Mouse (Mus musculus) left cerebral cortex, adult 8-10 months (tissue): ENCODE results near the gene Plch2. TPM values are rescaled to one million over a fixed set of nuclear protein-coding genes. Genes with fewer than 3 reads are reported as not detected.
A peak's percentile ranks its signal among the peaks of the same experiment; 100 is the strongest.

Experiments used
- DNase-seq, 2 experiments: peaks; one replicate each; pipeline ENCODE4 v3.0.0; 2022; ENCODE audit warnings: low spot score in 2 of 2
- total RNA-seq, 4 experiments: library from RNA; stranded (reverse); gene quantifications; 2 replicates each; pipeline ENCODE4 v1.2.4; 2022

Gene Plch2
- total RNA-seq, 4 experiments from 2014 or later, result 56.8 to 64.3 (median 60.9) TPM

DNA sequence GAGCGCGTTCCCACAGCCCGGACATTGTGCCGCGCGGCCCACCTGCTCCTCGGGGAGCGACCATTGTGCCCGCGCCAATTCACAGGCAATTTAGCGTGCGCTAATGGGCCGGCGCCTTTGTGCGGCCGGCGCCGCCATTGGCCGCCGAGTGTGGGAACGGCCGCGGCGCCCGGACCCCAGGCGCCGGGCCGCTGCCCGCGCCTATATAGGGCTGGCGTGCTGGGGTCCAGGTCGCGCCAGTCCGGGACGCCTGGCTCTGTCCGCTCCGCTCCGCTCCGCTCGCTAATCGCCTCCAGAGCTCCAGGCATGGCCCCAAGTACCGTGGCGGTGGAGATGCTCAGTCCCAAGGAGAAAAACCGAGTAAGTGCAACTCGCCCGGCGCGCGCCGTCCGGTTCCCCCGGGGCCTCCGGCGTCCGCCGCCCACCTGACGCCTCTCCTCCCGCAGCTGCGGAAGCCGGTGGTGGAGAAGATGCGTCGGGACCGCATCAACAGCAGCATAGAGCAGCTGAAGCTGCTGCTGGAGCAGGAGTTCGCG, 95.8 kb downstream of the Plch2 start, which contains the start of gene Hes5:
Gene Hes5 (plus strand): TSS at position 234 of the 536 bp plus-strand sequence.
- peak in 1 of 2 experiments; percentile 72 for DNase-seq

DNA sequence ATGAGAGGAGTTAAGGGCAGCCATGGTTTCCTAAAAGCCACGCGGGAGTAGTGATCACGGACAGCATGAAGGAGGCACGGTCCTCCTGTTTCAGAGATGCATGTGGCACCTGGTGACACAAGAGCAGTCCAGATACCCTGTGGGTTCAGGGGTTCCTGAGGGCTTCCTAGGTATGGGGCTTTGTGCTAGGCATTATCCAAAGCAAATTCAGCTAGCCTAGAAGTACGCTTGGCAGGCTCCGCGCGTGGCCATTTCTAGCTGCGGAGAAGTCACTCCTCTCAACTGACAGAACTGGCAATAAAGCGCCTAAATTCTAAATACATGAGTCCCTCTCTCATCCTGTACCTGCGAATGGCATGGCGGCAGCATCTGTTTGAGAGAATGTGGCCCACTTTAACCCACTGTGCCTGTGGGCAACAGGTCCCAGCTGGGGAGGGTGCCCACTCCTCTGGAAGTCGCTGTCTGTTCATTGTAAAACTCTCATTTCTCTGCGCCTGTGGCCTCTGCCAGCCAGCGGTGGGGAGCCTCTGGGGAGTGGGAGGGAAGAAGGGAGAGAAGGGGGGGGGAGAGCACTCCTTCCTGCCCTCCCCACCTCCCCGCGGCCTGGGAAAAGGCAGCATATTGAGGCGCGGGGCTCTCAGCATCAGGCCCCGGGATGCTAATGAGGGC, 96.4 kb downstream of the Plch2 start:
- DNase-seq, result no peak

DNA sequence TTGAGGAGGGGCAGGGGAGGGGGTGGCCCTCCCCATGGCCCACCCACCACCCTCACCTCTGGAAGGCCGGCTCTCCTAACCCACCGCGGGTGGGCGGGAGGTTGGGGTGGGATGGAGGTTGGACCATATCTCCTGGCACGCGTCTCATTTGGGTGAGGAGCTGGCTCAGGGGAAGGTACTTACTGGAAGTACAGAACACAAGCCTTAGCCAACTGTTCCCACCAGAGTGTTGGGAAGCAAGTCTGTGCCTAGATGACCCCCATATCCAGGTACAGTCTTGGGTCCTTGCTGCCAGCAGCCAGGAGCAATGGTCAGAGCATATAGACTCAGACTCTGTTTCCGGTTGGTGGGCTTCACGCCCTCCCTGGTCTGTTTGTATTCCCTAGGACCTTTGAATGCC, 98.0 kb downstream of the Plch2 start:
- DNase-seq, result no peak

DNA sequence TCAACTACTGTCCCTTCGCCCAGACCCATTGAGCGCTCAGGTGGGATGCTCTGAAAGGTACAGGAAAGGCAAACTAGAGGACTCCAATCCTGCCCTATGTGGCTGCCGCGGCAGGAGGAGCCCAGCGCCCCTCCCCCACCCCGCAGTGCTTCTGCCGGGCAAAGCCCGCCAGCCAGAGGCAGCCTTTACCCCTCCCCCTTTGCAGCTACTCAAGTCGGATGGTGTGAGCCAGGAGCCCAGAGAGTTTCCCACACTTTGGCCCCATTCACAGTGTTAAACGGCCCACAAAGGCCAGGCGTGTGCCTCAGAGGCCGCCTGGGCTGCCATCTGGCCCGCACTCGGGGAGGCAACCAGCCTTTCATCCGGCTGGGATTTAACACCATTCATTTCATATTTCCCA, 98.4 kb downstream of the Plch2 start:
- peak in 1 of 2 experiments; percentile 75 for DNase-seq

DNA sequence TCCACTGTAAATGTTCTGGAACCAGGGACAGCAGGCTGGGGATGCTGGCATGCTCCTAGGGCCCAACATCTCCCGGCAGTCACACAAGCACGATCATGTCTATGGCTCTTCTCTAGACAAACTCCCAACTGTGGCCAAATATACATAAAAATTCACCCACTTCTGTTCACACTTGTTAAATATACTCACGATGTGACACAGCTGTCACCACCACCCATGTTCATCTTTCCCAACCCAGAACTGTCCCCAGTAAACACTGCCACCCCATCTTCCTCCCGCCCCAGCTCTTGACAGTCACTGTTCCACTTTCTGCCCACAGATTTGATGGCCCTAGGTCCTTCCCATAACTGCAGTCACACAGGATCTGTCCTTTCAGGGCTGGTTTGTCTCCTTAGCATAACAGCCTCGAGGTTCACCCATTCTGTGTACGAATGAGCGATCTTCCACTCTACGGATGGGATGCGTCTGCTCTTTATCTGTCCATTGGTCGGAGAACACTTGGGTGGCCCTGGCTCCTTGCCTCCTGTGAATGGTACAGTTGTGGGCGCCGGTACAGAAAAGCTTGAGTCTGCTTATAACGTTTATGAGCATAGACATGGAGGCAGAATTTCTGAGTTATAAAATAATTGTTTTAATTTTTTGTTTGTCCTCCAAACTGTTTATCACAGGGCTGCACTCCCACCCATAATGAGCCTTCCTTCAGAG, 99.1 kb downstream of the Plch2 start:
- DNase-seq, result peak in 1 of 2 experiments; percentile 73

DNA sequence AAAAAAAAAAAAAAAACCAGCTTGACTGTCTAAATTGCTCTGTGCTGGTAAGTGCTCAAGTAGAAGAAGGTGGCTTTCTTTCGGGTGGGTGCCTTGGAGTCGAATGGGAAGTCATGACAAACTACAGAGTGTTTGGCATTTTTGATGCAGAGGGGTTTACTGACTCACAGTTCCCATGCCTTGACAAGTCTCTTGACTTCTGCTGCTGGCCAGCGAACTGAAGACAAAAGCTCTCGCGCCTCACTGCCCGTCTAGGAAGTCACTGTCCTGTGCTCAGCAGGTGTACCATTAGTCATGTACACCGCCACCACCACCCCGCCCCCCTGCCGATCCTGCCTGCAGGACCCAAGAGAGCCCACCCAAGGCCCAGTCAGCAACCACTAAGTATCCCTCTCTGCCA, 100.0 kb downstream of the Plch2 start:
- no peak for DNase-seq

DNA sequence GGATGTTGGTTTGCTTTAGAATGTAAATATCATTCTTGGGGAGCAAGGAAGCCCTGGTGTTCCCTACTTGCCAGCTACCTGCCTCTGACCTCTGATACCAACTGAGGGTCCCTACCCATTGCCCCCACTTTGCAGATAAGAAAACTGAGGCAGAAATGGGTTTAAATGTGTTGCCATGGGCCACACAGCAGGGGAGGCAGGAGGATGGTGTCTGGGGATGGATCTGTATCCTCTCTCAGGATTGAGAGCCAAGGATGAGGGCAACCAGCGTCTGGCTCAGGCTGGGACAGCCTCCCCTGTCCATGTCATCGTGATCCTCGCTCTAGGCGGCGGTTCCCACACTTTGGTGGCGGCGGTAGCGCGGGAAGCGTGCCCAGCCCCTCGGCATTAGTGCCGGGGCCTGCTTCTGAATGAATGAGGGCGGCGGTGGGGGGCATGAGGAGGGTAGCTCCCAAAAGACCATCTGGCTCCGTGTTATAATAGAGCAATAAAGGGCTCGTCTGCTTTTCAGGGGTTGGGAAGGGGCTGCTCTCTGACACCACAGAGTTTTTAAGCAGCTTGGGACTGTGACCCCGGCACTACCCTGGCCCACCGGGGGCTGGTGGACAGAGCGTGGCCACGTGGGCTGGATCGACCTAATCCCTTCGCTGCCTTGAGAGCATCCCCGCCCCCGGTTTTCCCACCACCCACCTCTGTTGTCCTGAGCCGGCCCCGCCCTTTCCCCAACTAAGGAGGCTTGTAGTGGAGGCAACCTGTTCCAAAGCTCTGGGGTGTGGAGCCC, 103.9 kb downstream of the Plch2 start:
- DNase-seq, result no peak

DNA sequence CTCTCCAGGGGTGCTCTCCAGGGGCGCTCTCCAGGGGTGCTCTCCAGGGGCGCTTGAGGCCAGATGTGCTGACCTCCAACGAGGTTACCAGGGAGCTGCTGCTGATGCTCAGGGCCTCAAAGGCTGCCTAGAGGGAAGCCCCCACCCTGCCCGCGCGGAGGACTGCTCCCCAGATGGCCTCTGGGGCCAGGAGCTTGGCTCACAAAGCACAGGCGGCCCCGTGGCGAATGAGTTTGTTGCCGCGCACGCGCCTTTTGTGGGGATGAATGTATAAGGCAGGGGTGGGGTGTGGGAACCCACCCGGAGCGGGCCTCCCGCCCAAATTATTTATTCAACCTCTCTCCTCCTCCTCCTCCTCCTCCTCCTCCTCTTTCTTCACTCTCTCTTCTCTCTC, 107.0 kb downstream of the Plch2 start:
- no peak for DNase-seq

DNA sequence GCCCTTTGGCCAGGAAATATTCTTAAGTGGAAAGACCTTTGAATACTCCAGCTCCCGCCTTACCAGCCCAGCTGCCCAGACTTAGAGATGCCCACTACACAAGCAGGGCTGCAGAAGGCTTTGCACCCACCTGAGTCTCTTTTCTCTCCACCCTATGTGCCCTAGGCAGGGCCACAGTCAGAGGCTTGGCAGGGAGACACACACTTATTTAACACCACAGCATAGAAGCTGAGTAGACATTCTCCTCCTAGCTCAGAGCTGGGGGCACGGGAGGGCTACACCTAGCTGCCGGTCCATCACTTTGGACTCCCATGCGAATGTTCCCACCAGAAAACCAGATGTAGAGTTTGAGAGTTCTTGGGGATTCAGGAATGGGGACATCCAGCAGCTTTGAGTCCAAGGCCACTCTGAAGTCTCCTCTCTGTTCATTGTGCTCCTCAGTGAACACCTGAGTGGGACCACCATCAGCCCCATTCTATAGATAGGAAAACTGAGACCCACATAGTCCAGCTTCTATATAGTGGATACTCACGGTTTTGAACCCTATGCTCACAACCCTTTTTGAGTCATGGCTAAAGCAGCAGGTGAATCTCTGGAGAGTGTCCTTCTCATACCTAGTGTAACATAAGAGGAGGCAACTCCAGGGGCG, 107.5 kb downstream of the Plch2 start:
- no peak for DNase-seq

DNA sequence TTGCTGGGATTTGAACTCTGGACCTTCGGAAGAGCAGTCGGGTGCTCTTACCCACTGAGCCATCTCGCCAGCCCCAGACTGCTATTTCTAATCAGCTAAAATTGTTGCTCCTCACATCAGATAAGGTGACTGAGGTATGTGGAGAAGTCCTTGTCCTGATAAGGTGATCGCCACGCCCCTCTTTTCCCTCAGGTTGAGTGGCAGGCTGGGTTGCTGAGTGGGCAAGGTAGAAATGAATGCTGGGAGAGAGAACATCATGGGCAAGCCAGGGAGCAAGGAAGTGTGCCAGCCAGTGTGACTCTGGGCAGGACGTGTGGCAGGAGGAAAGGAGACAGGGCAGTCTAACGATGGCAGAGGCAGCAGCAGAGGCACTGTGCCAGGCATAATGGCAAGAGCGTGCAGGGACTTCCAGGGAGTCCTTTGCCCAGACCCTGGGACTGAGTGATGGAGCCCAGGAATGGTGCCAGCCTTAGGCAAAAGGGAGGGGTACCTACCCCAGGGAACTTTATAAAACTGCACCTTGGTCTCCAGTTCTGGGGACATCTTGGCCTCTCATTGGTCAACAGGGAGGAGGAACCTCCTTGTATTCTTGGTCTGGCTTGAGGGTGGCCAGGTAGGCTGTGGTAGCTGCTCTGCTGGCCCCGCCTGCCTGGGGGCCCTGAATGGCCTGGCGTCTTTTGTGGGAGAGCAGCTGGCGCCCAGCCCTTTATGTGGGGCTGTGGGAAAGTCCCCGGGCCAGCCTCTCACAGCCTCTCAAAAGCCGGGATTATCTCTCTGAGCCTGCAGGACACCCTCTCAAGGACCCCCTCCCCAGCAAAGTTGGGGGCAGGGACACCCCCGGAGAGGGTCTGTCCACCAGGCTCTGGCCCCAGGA, 108.3 kb downstream of the Plch2 start:
- no peak for DNase-seq

DNA sequence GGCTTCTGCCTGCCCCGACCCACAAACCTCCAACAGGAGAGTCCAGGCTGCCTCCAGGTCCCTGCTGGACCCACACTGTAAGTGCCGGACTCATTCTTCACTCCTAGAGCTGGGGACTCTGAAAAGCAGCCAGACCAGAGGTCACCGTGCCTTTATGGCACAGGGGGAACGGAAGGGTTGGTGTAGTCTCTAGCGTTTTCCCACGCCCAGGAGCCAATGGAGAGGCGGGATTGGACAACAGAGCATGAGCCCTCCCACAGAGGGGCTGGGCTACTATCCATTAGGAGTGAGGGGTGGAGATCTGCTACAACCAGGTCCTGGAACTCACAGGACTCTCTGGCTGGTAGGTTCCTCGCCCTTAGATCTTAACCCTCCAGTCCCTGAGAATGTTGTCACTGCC, 110.3 kb downstream of the Plch2 start:
- DNase-seq, result no peak

DNA sequence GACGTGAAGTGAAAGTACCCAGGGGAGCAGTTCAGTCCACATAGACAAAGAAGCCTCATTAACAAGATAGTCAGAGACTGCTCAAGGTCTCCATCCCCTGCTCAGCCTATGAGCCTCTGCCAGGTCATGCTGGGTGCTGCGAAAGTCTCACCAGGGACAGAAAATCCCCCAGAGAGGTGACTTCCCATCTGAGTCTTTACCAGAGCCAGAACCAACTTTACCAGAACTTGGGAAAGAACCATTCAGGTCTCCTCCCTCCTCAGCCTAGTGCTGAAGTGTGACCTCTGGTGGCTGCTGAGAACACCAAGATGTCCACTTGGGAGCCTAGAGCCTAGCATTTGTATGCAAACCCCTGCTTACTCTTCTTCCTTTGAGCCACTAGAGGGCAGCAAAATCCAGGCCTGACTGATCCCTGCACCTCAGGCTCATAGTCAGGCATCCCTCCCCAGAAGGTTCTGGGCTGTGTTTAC, 112.4 kb downstream of the Plch2 start:
- DNase-seq, result peak in 1 of 2 experiments; percentile 78

DNA sequence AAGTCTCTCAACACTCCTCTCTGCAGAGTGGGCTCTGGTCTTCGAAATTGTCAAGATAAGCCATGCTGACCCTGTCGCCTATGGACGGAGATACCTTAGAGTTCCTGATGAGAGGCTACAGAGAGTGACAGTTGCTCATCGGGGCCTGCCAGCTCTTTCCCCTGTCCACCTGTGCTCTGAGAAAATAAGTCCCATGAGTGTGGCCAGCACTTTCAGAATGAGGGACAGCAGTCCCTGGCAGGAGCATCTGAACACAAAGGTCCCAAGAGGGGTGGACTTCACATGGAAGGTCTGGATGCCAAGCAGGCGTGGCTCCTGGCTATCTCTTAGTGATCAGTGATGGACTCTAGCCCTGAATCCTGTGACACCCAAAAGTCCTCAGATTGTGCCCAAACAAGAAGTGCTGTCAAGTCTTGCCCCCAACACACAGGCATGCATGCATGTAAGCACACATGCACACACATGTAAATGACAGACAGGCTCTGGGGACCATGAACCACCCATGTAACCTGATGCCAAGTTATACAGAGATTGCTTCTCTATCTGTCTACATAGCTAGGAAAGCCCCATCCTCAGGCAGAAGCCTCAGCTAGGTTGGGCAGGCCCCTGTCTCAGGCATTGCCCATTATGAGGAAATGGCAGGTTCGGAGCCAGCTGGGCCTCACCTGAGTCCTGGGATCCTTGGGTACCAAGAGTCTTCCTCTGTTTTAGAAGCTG, 113.1 kb downstream of the Plch2 start:
- no peak for DNase-seq

DNA sequence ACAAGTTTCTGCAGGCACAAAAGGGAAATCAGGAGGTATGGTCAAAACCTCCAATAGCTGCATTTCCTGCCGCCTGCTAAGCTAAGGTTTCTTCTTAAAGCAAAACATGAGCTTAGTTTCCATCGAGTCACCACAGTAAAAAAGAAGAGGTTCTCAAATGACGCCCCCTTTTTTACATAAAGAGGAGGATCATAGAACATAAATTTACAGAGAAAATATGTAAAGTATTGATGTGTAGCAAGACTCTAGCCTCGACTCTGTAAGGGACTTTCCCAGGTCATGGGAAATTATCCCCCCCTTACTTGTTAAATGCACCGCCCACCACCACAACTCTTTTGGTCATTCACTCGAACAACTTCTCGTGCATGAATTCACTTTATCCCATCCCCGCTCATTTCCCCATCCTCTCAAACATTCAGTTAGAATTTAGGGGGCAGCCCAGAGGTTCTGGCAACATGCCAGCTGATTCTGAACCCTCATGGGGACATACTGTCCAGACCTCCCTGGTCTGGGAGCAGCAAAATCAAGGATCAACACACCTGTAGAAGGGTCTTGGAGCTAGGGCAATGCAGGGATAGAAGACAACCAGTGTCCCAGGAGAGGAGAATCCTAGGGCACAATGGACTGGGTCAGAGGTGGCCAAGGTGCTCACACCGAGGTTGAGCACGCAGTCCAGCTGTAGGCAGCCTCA, 113.8 kb downstream of the Plch2 start:
- no peak for DNase-seq

DNA sequence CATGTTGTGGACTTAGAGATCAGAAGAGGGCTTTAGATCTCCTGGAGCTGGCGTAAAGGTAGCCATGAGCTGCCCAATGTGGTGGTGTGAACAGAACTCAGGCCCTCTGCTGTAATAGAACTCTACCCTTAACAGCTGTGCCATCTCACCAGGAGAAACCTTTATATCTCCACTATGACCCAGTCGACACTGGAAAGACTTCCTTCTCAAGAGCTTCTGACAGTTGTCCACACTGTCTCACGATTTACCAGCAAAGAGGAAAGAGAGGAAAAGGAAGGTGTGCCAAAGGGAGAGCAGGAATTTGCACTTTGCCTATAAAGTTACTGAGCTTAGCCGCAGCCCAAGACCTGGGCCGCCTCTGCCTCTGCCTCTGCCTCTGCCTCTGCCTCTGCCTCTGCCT, 114.8 kb downstream of the Plch2 start:
- DNase-seq, result no peak

DNA sequence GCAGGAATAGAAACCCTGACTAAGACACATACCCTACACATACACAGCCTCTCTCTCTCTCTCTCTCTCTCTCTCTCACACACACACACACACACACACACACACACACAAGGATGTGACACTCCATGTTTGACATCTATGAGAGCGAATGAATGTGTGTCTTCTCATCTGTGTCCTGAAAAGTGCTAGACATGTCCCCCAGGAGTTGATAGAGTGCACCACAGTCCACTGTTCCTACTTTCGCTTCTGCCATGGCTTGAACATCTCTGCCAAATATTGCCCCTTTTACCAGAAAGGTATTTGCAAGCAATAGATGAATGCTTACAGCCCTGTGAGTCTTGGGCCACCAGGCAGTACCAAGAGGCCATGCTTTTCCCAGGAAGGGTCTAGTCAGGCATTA, 116.4 kb downstream of the Plch2 start:
- no peak for DNase-seq

DNA sequence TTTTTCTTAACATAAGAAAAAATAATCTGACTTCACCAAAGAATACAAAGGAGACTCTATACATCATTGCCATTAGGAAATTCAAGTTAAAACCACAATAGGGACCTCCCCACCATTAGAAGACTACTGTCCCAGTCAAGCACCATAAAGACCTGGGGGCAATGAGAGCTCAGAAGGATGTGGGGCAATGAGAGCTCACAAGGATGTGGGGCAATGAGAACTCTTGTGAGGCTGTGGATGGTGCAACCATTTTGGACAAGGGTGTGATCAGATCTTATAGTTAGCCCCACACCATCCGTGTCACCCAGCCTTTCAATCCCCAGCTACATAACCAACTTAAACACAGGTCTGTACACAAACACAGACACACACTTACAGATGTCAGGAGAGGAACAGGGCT, 118.8 kb downstream of the Plch2 start:
- DNase-seq, result no peak

DNA sequence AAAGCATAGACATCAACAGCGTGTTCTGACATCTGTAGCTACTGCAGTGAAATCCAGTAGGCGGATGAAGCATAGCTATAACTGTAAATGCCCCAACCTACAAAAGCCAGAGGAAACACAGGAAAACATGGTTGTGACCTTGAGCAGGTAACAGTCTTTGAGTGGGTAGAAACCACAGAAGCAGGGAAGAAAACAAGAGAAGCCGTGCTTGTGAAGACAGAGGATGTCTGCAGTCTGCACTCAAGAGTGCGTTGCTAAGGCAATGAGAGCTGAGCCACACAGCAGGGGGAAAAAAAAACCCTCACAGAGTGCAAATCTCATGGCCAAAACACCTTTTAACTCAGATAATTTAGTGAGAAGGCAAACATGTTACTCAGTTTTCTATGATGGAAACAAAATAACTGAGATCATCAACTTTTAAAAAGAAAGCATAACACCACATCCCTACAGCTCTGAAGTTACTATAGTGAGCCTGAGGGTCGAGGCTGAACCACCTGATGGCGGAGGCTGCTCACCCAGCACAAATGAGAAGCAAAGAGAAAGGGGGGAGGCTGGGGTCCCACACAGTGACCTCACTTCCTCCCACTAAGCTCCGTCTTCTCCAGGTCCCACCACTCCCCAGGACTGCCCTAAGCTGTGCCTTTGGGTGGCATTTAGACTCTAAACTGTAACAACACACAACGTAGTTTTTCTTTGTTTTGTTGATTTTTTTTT, 119.9 kb downstream of the Plch2 start:
- no peak for DNase-seq
